Mouse (Mus musculus) CH12.LX (cell line): ENCODE results near the gene Kri1. TPM values are rescaled to one million over a fixed set of nuclear protein-coding genes. Genes with fewer than 3 reads are reported as not detected.
"Not testable (repeated sequence)": the region's sequence is repeated elsewhere in the genome, so short reads cannot be mapped to it uniquely, and the experiment has no call there.

Source experiments
- DNase-seq: peaks from one replicate; pipeline ENCODE4 v3.0.0-alpha.2; 2013; ENCODE audit errors: extremely low read depth
- H3K27ac ChIP-seq: 2 replicates; pipeline ENCODE4 v1.5.1; 2012; ENCODE audit warnings: low read depth, mild to moderate bottlenecking, control low read depth, moderate library complexity; ENCODE audit not compliant: insufficient read depth
- H3K27me3 ChIP-seq: replicated peaks from 2 replicates; pipeline ENCODE3; 2012; ENCODE audit warnings: inconsistent platforms
- H3K36me3 ChIP-seq, 2 experiments: replicated peaks in 1 of 2; 2 replicates each; pipeline versions ENCODE3 to v1.6.1; 2012; ENCODE audit warnings: inconsistent platforms in 1 of 2, low read length in 1 of 2, mild to moderate bottlenecking in 1 of 2, mixed read lengths in 1 of 2, moderate library complexity in 1 of 2; ENCODE audit not compliant: control insufficient read depth in 1 of 2, insufficient read depth in 1 of 2
- H3K4me1 ChIP-seq, 2 experiments: 2 replicates each; pipeline ENCODE4 v1.6.1; 2012; ENCODE audit warnings: inconsistent platforms in 1 of 2, moderate library complexity in 1 of 2; ENCODE audit not compliant: insufficient read depth in 2 of 2, control insufficient read depth in 1 of 2
- H3K4me2 ChIP-seq: 2 replicates; pipeline ENCODE4 v1.6.1; 2012; ENCODE audit warnings: low read depth, mild to moderate bottlenecking, control low read depth; ENCODE audit not compliant: poor library complexity, insufficient read depth, severe bottlenecking
- H3K4me3 ChIP-seq, 3 experiments: fragments of 150-350 bp in 1 of 3; sonication (generic) in 1 of 3; replicated peaks in 1 of 3; 2 replicates each; pipeline versions ENCODE3 to v1.5.1; 2011 to 2012; ENCODE audit warnings: low read depth in 2 of 3, low read length in 2 of 3, mild to moderate bottlenecking in 2 of 3, moderate library complexity in 2 of 3, control low read depth in 1 of 3, improper control_type of control experiment in 1 of 3, inconsistent platforms in 1 of 3, mixed read lengths in 1 of 3; ENCODE audit not compliant: poor library complexity in 1 of 3
- H3K79me2 ChIP-seq: replicated peaks from 2 replicates; pipeline ENCODE4 v1.6.1; 2012; ENCODE audit warnings: mild to moderate bottlenecking, moderate library complexity; ENCODE audit not compliant: control insufficient read depth, poor library complexity, insufficient read depth, severe bottlenecking; ENCODE audit errors: extremely low read depth
- H3K9ac ChIP-seq: 2 replicates; pipeline ENCODE4 v1.6.1; 2012; ENCODE audit warnings: low read depth, mild to moderate bottlenecking, control low read depth, moderate library complexity; ENCODE audit not compliant: insufficient read depth
- H3K9me3 ChIP-seq: replicated peaks from 2 replicates; pipeline ENCODE3; 2012; ENCODE audit warnings: low read length, inconsistent platforms, mixed read lengths
- BHLHE40 ChIP-seq: IDR thresholded peaks from 2 replicates; pipeline ENCODE4 v1.6.1; 2011; ENCODE audit warnings: mild to moderate bottlenecking, low read depth, low read length, improper control_type of control experiment
- CHD1 ChIP-seq: IDR thresholded peaks from 2 replicates; pipeline ENCODE4 v1.6.1; 2012; ENCODE audit warnings: low read depth, low read length, improper control_type of control experiment, inconsistent platforms
- CHD2 ChIP-seq: IDR thresholded peaks from 2 replicates; pipeline ENCODE4 v1.6.1; 2011; ENCODE audit warnings: low read length, improper control_type of control experiment
- CTCF ChIP-seq, 2 experiments: IDR thresholded peaks in 1 of 2; conservative IDR thresholded peaks in 1 of 2; 2 replicates each; pipeline ENCODE4 v1.5.1; 2011 to 2012; ENCODE audit warnings: low read depth in 2 of 2, low read length in 2 of 2, improper control_type of control experiment in 1 of 2, inconsistent platforms in 1 of 2, mild to moderate bottlenecking in 1 of 2, moderate library complexity in 1 of 2
- E2F4 ChIP-seq: IDR thresholded peaks from 2 replicates; pipeline ENCODE4 v1.6.1; 2011; ENCODE audit warnings: low read depth, low read length, improper control_type of control experiment; ENCODE audit not compliant: insufficient replicate concordance
- ELF1 ChIP-seq: IDR thresholded peaks from 2 replicates; pipeline ENCODE4 v1.6.1; 2014; ENCODE audit warnings: low read depth, mild to moderate bottlenecking, inconsistent platforms, low read length, improper control_type of control experiment
- EP300 ChIP-seq: IDR thresholded peaks from 2 replicates; pipeline ENCODE4 v1.6.1; 2011; ENCODE audit warnings: low read length, improper control_type of control experiment
- ETS1 ChIP-seq: conservative IDR thresholded peaks from 2 replicates; pipeline ENCODE4 v1.6.1; 2012; ENCODE audit warnings: low read depth, mild to moderate bottlenecking, inconsistent platforms, low read length, improper control_type of control experiment, moderate library complexity
- HCFC1 ChIP-seq: IDR thresholded peaks from 2 replicates; pipeline ENCODE4 v1.6.1; 2012; ENCODE audit warnings: low read depth, mild to moderate bottlenecking, inconsistent platforms, low read length, improper control_type of control experiment
- JUN ChIP-seq: IDR thresholded peaks from 2 replicates; pipeline ENCODE4 v1.6.1; 2011; ENCODE audit warnings: low read depth, mild to moderate bottlenecking, low read length, improper control_type of control experiment, moderate library complexity; ENCODE audit not compliant: insufficient read depth
- JUND ChIP-seq: conservative IDR thresholded peaks from 2 replicates; pipeline ENCODE4 v1.6.1; 2011; ENCODE audit warnings: low read depth, low read length, improper control_type of control experiment
- KAT2A ChIP-seq: IDR thresholded peaks from 2 replicates; pipeline ENCODE4 v1.6.1; 2012; ENCODE audit warnings: low read length, improper control_type of control experiment, inconsistent platforms; ENCODE audit not compliant: insufficient replicate concordance
- MAX ChIP-seq: IDR thresholded peaks from 2 replicates; pipeline ENCODE4 v1.6.1; 2011; ENCODE audit warnings: low read length, improper control_type of control experiment
- MAZ ChIP-seq: IDR thresholded peaks from 2 replicates; pipeline ENCODE4 v1.6.1; 2012; ENCODE audit warnings: low read depth, mild to moderate bottlenecking, inconsistent platforms, low read length, improper control_type of control experiment, moderate library complexity
- MEF2A ChIP-seq: IDR thresholded peaks from 2 replicates; pipeline ENCODE4 v1.6.1; 2014; ENCODE audit warnings: low read depth, mild to moderate bottlenecking, inconsistent platforms, low read length, improper control_type of control experiment, borderline replicate concordance
- MXI1 ChIP-seq: IDR thresholded peaks from 2 replicates; pipeline ENCODE4 v1.6.1; 2011; ENCODE audit warnings: mild to moderate bottlenecking, low read depth, low read length, improper control_type of control experiment
- MYC ChIP-seq: IDR thresholded peaks from 2 replicates; pipeline ENCODE4 v1.6.1; 2011; ENCODE audit warnings: low read depth, mild to moderate bottlenecking, improper control_type of control experiment, low read length
- NELFE ChIP-seq: IDR thresholded peaks from 2 replicates; pipeline ENCODE4 v1.6.1; 2011; ENCODE audit warnings: low read depth, low read length, improper control_type of control experiment
- NRF1 ChIP-seq: IDR thresholded peaks from 2 replicates; pipeline ENCODE4 v1.6.1; 2014; ENCODE audit warnings: low read depth, mild to moderate bottlenecking, inconsistent platforms, low read length, improper control_type of control experiment, moderate library complexity
- POLR2A ChIP-seq: IDR thresholded peaks from 2 replicates; pipeline ENCODE4 v1.6.1; 2011; ENCODE audit warnings: low read depth, mild to moderate bottlenecking, improper control_type of control experiment, low read length
- POLR2AphosphoS2 ChIP-seq: IDR thresholded peaks from 2 replicates; pipeline ENCODE4 v1.6.1; 2011; ENCODE audit warnings: low read depth, low read length, improper control_type of control experiment
- RAD21 ChIP-seq: IDR thresholded peaks from 2 replicates; pipeline ENCODE4 v1.6.1; 2011; ENCODE audit warnings: low read depth, mild to moderate bottlenecking, low read length, improper control_type of control experiment, moderate library complexity
- SMC3 ChIP-seq: IDR thresholded peaks from 2 replicates; pipeline ENCODE4 v1.6.1; 2011; ENCODE audit warnings: low read depth, low read length, improper control_type of control experiment
- TBP ChIP-seq: conservative IDR thresholded peaks from 2 replicates; pipeline ENCODE4 v1.6.1; 2011; ENCODE audit warnings: low read depth, low read length, improper control_type of control experiment
- TCF12 ChIP-seq: IDR thresholded peaks from 2 replicates; pipeline ENCODE4 v1.6.1; 2014; ENCODE audit warnings: low read depth, mild to moderate bottlenecking, inconsistent platforms, low read length, improper control_type of control experiment
- USF1 ChIP-seq: IDR thresholded peaks from 2 replicates; pipeline ENCODE4 v1.6.1; 2014; ENCODE audit warnings: low read depth, mild to moderate bottlenecking, inconsistent platforms, low read length, improper control_type of control experiment
- USF2 ChIP-seq: conservative IDR thresholded peaks from 2 replicates; pipeline ENCODE4 v1.6.1; 2011; ENCODE audit warnings: low read depth, low read length, improper control_type of control experiment
- ZC3H11A ChIP-seq: IDR thresholded peaks from 2 replicates; pipeline ENCODE4 v1.6.1; 2012; ENCODE audit warnings: low read depth, mild to moderate bottlenecking, inconsistent platforms, low read length, improper control_type of control experiment
- ZKSCAN1 ChIP-seq: IDR thresholded peaks from 2 replicates; pipeline ENCODE4 v1.6.1; 2012; ENCODE audit warnings: low read depth, inconsistent platforms, low read length, improper control_type of control experiment, borderline replicate concordance
- ZMIZ1 ChIP-seq: IDR thresholded peaks from 2 replicates; pipeline ENCODE4 v1.6.1; 2012; ENCODE audit warnings: low read depth, mild to moderate bottlenecking, inconsistent platforms, low read length, improper control_type of control experiment
- ZNF384 ChIP-seq: IDR thresholded peaks from 2 replicates; pipeline ENCODE4 v1.6.1; 2012; ENCODE audit warnings: low read depth, low read length, improper control_type of control experiment, inconsistent platforms
- dilution Hi-C: fragments of 300-500 bp; cut with MboI; formaldehyde crosslinking; loops from 2 replicates; pipeline ENCODE4 v1.14.3; 2020; ENCODE audit warnings: low sequenced_read_pairs; ENCODE audit not compliant: extremely low pct_unique_long_range_greater_than_20kb, extremely low pct_ligation_motif_present
- in situ Hi-C: fragments of 300-500 bp; cut with MboI; formaldehyde crosslinking; loops from 3 replicates; pipeline ENCODE4 v1.14.3; 2019; ENCODE audit warnings: low sequenced_read_pairs, low pct_ligation_motif_present, low pct_unique_long_range_greater_than_20kb, mixed read lengths
- polyA plus RNA-seq: library from polyadenylated mRNA; unstranded; fragments of >175 nt; gene quantifications from 2 replicates; pipeline ENCODE4 v1.2.1, GENCODE M21; 2012; ENCODE audit warnings: low read depth; ENCODE audit not compliant: insufficient read length
- total RNA-seq, 2 experiments: library from RNA; depleted of rRNA; stranded (reverse); fragments of 300-350 nt in 1 of 2; fragments of >200 nt in 1 of 2; gene quantifications; 2 replicates each; pipeline ENCODE4 v1.2.3; 2012 to 2014

Kri1 gene
- total and polyA plus RNA-seq, 3 experiments: 28.8 to 57.1 (median 55.5) TPM

- H3K27ac ChIP-seq: 0 out of 2 replicates have a peak overlapping the region, but pooled peaks have one; percentile 62
- H3K4me3 ChIP-seq: peak overlapping the region; percentile 5 to 77 (median 26)
- peaks cover 16 to 56% of the 10 kb centered on the region in 2 experiments for H3K4me1 ChIP-seq
- in situ Hi-C loops, H3K9me3 ChIP-seq: not testable (repeated sequence)
- peak; percentile 78 for TF ChIP-seq ZNF384
- TF ChIP-seq, all 38 proteins: peak for 1; not testable (repeated sequence) for 37
- H3K79me2 ChIP-seq: peaks cover 42% of the 10 kb centered on the region
- peak overlapping the region; percentile 69 for H3K9ac ChIP-seq
- dilution Hi-C loops, H3K27me3 ChIP-seq, DNase-seq: not testable (repeated sequence)
- H3K36me3 ChIP-seq: peaks cover 0 to 21% of the 10 kb centered on the region in 2 experiments
- H3K4me2 ChIP-seq: peak overlapping the region; percentile 77; the same call in 1 of the 2 replicates
These were observed 35.1 kb upstream of the Kri1 start for GRCm38 (mm10) chr9:21322917-21323297.

- peaks cover 0 to 21% of the 10 kb centered on the region in 2 experiments for H3K36me3 ChIP-seq
- no peaks in the 10 kb centered on the region for H3K27me3 ChIP-seq
- H3K79me2 ChIP-seq: peaks cover 42% of the 10 kb centered on the region
- H3K9me3 ChIP-seq: peaks cover 3% of the 10 kb centered on the region
- peak overlapping the region; percentile 77 for H3K4me2 ChIP-seq
- H3K4me3 ChIP-seq: peak overlapping the region; percentile 76 to 96 (median 77)
- peak overlapping the region; percentile 69 for H3K9ac ChIP-seq
- peak overlapping the region; percentile 67 for H3K27ac ChIP-seq
- DNase-seq: peak; percentile 87
- dilution Hi-C loops (no loop called here), in situ Hi-C loops (no loop called here)
- H3K4me1 ChIP-seq: peaks cover 10 to 50% of the 10 kb centered on the region in 2 experiments
- TF ChIP-seq RAD21 (no peak), CHD2 (no peak), USF2 (no peak), ZC3H11A (no peak), ETS1 (no peak), MXI1 (peak; percentile 73), EP300 (no peak), JUND (no peak), MAZ (no peak), MEF2A (no peak), BHLHE40 (peak; percentile 85), POLR2AphosphoS2 (no peak), NELFE (peak; percentile 36; the same call in 1 of the 2 replicates), CTCF (conservative IDR thresholded peaks at IDR 0.05 in 1 of 2, IDR thresholded peaks at IDR 0.05 in 1 of 2; ENCODE audit: low read depth in 2 of 2, low read length in 2 of 2) (peak in 1 of 2 experiments; percentile 22; a peak in 3 of 4 replicates), TBP (0 out of 2 replicates have a peak, but pooled peaks have one; percentile 33), CHD1 (no peak), E2F4 (no peak), ZNF384 (no peak), POLR2A (no peak; the same call in 1 of the 2 replicates), TCF12 (no peak), ZKSCAN1 (no peak; the same call in 1 of the 2 replicates), MYC (peak; percentile 29; the same call in 1 of the 2 replicates), SMC3 (no peak), KAT2A (no peak), MAX (peak; percentile 47), JUN (no peak), ZMIZ1 (peak; percentile 20; the same call in 1 of the 2 replicates), ELF1 (no peak), NRF1 (peak; percentile 87), HCFC1 (no peak), USF1 (no peak)
These were observed 34.6 kb upstream of the Kri1 start for GRCm38 (mm10) chr9:21322211-21322916.
